Mouse (Mus musculus) megakaryocyte, embryonic 14.5 days (primary cell): ENCODE data around the gene Slc41a2. TPM values are rescaled to one million over a fixed set of nuclear protein-coding genes. Genes with fewer than 3 reads are reported as not detected.
"Not testable (repeated sequence)": the region's sequence is repeated elsewhere in the genome, so short reads cannot be mapped to it uniquely, and the experiment has no call there.

Experiments
- H3K27me3 ChIP-seq: replicated peaks from 2 replicates; pipeline ENCODE3; 2012; ENCODE audit warnings: inconsistent platforms
- H3K36me3 ChIP-seq: replicated peaks from 2 replicates; pipeline ENCODE3; 2012; ENCODE audit warnings: low read length, inconsistent platforms, mixed read lengths
- H3K4me1 ChIP-seq: 2 replicates; pipeline ENCODE4 v1.6.1; 2012; ENCODE audit warnings: inconsistent platforms
- H3K4me3 ChIP-seq: replicated peaks from 2 replicates; pipeline ENCODE3; 2012; ENCODE audit warnings: moderate library complexity, mild to moderate bottlenecking, inconsistent platforms
- H3K9me3 ChIP-seq: 2 replicates; pipeline ENCODE4 v1.6.1; 2012; ENCODE audit warnings: inconsistent platforms
- FLI1 ChIP-seq: IDR thresholded peaks from 2 replicates; pipeline ENCODE4 v1.6.1; 2012; ENCODE audit warnings: low read length, inconsistent platforms, mixed read lengths
- GATA1 ChIP-seq: IDR thresholded peaks from 3 replicates; pipeline ENCODE4 v1.6.1; 2012; ENCODE audit warnings: mixed read lengths, low read length, inconsistent platforms, borderline replicate concordance
- polyA plus RNA-seq: library from polyadenylated mRNA; stranded (reverse); fragments of >175 nt; gene quantifications from 2 replicates; pipeline ENCODE4 v1.2.3, GENCODE M21; 2012; ENCODE audit warnings: low replicate concordance; ENCODE audit not compliant: insufficient read depth

The Slc41a2 gene
- polyA plus RNA-seq, 1 experiment: 0.02 TPM

DNA sequence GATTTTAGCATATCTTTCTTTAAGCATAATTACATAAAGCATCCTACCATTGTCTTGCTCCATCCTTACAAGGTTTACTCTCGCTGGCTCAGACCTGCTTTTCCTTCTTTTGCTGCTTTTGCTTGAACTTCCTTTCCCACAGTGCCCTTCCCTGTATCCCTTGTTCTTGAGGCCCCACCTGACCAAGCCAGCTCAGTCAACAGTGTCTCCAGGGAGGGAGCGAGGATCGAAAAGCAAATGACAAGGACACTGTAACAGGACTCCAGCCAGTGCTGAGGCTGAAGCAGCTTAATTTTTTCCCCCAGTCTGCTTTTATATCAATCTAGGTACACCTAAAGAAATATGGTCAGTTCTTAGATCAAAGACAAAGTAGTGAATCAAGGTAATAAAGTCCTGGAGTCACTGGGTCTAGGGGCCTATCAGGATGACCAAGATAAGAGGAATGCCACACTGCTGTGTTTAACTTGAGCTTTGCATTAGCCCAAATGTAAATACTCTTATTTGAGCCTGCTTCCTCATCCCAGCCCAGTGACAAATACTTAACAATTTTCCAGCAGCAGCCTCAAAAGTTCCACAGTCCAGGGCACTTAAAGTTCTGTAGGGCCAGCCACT, 36.5 kb upstream of the Slc41a2 start:
- Histone ChIP-seq H3K4me3 (no peak overlapping the region), H3K4me1 (peaks cover 40% of the 10 kb centered on the region), H3K9me3 (0 out of 2 replicates have a peak, but pooled peaks cover 4% of the 10 kb centered on the region), H3K27me3 (no peaks in the 10 kb centered on the region), H3K36me3 (peaks cover 75% of the 10 kb centered on the region)
- TF ChIP-seq GATA1 (no peak), FLI1 (no peak)

- Histone ChIP-seq H3K4me3 (no peak overlapping the region), H3K4me1 (peaks cover 6% of the 10 kb centered on the region), H3K36me3 (peaks cover 91% of the 10 kb centered on the region), H3K9me3 (no peaks in the 10 kb centered on the region), H3K27me3 (no peaks in the 10 kb centered on the region)
- TF ChIP-seq GATA1 (no peak), FLI1 (no peak)
Observed at GRCm38 (mm10) chr10:83368918-83369317, 31.2 kb upstream of the Slc41a2 start.

GRCm38 (mm10) chr10:83363451-83363850, 25.8 kb upstream of the Slc41a2 start:
- H3K9me3 ChIP-seq: no peaks in the 10 kb centered on the region
- peaks cover 31% of the 10 kb centered on the region for H3K4me1 ChIP-seq
- TF ChIP-seq GATA1 (no peak), FLI1 (no peak)
- peaks cover 63% of the 10 kb centered on the region for H3K36me3 ChIP-seq
- H3K4me3 ChIP-seq: no peak overlapping the region
- no peaks in the 10 kb centered on the region for H3K27me3 ChIP-seq

GRCm38 (mm10) chr10:83361643-83362382, 24.1 kb upstream of the Slc41a2 start:
- Histone ChIP-seq H3K4me1 (peaks cover 35% of the 10 kb centered on the region), H3K36me3 (peaks cover 46% of the 10 kb centered on the region), H3K27me3 (no peaks in the 10 kb centered on the region), H3K9me3 (no peaks in the 10 kb centered on the region), H3K4me3 (peak overlapping the region; percentile 100)
- TF ChIP-seq FLI1 (no peak), GATA1 (no peak)

DNA sequence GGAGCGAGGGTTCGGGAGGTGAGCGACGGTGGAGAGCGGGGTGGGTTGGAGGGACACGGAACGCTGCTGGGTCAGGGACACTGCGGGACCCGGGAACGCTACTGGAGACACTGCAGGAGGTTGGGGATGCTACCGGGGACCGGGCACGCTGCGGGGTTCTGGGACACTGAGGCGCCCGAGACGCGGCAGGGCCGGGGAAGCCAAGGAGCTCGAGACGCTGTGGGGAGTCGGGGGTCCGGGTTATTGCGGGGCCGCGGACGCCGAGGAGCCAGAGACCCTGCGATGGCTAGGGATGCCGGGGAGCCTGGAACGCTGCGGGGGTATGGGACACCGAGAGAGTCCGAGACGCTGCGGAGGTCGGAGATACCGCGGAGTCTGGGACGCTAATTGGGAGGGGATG, 22.7 kb upstream of the Slc41a2 start:
- TF ChIP-seq GATA1 (no peak), FLI1 (no peak)
- H3K9me3 ChIP-seq: no peaks in the 10 kb centered on the region
- H3K4me1 ChIP-seq: peaks cover 35% of the 10 kb centered on the region
- H3K36me3 ChIP-seq: peaks cover 32% of the 10 kb centered on the region
- H3K27me3 ChIP-seq: no peaks in the 10 kb centered on the region
- peak overlapping the region; percentile 100 for H3K4me3 ChIP-seq

DNA sequence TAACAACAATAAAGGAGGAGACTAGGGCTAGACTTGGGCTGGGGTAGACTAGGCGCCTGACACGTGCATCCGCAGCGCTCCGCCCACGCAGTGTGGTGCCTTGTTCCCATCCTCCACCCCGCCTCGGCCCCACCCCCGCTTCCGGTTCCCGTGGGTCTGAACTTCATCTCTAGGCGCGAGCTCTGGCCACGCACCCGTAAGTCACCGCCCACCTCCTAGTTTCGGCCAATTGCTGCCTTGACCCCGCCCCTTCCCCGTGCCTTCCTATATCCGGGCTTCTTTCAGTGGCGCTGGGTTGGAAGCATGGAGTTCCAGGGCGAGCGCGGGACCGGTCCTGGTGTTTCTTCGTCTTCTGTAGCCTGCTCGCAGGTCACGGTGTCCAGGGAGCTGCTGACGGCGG, 22.3 kb upstream of the Slc41a2 start, which contains the start of gene D10Wsu102e:
Gene D10Wsu102e, plus strand, starts transcription at position 266 of the 400 bp plus-strand sequence.
- peak; percentile 50; the same call in 1 of the 2 replicates for TF ChIP-seq FLI1
- no peak for TF ChIP-seq GATA1
- Histone ChIP-seq H3K4me1 (peaks cover 35% of the 10 kb centered on the region), H3K27me3 (no peaks in the 10 kb centered on the region), H3K4me3 (peak within 1 kb of the TSS; percentile 100), H3K36me3 (peaks cover 28% of the 10 kb centered on the region), H3K9me3 (no peaks in the 10 kb centered on the region)

GRCm38 (mm10) chr10:83359451-83359850, 21.8 kb upstream of the Slc41a2 start:
- H3K4me3 ChIP-seq: peak overlapping the region; percentile 100

GRCm38 (mm10) chr10:83356416-83356815, 18.7 kb upstream of the Slc41a2 start:
- Histone ChIP-seq H3K9me3 (no peaks in the 10 kb centered on the region), H3K27me3 (no peaks in the 10 kb centered on the region), H3K36me3 (no peaks in the 10 kb centered on the region), H3K4me3 (no peak overlapping the region), H3K4me1 (peaks cover 39% of the 10 kb centered on the region)
- TF ChIP-seq FLI1 (no peak), GATA1 (no peak)

More at GRCm38 (mm10) chr10:83359451-83359850, 21.8 kb upstream of the Slc41a2 start:
- H3K4me1 ChIP-seq: peaks cover 39% of the 10 kb centered on the region
- H3K36me3 ChIP-seq: peaks cover 23% of the 10 kb centered on the region
- H3K9me3 ChIP-seq: no peaks in the 10 kb centered on the region
- H3K27me3 ChIP-seq: no peaks in the 10 kb centered on the region
- TF ChIP-seq FLI1 (no peak), GATA1 (no peak)

GRCm38 (mm10) chr10:83354333-83354719, 16.6 kb upstream of the Slc41a2 start:
- Histone ChIP-seq H3K4me3 (peak overlapping the region; percentile 59), H3K9me3 (no peaks in the 10 kb centered on the region), H3K36me3 (no peaks in the 10 kb centered on the region), H3K27me3 (peaks cover 11% of the 10 kb centered on the region), H3K4me1 (peaks cover 31% of the 10 kb centered on the region)
- TF ChIP-seq GATA1: no peak
- no peak for TF ChIP-seq FLI1

- no peak for TF ChIP-seq GATA1
- TF ChIP-seq FLI1: no peak
Observed at GRCm38 (mm10) chr10:83353680-83354332, 16.1 kb upstream of the Slc41a2 start.

DNA sequence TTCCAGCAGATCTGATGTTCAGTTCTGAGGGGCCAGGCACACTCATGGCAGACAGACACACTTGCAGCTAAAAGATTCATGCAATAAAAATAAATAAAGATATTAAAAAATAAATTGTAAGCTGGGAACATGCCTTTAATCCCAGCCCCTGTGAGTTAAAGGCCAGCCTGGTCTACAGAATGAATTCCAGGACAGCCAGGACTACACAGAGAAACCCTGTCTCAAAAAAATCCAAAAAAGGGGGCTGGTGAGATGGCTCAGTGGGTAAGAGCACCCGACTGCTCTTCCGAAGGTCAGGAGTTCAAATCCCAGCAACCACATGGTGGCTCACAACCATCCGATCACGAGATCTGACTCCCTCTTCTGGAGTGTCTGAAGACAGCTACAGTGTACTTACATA, 14.1 kb upstream of the Slc41a2 start:
- not testable (repeated sequence) for H3K9me3 ChIP-seq, H3K4me3 ChIP-seq, H3K36me3 ChIP-seq
- Histone ChIP-seq H3K27me3 (peaks cover 25% of the 10 kb centered on the region), H3K4me1 (peaks cover 28% of the 10 kb centered on the region)

More at GRCm38 (mm10) chr10:83353680-83354332, 16.1 kb upstream of the Slc41a2 start:
- H3K9me3 ChIP-seq: no peaks in the 10 kb centered on the region
- no peaks in the 10 kb centered on the region for H3K36me3 ChIP-seq
- H3K4me1 ChIP-seq: peaks cover 26% of the 10 kb centered on the region
- H3K27me3 ChIP-seq: peaks cover 17% of the 10 kb centered on the region
- H3K4me3 ChIP-seq: peak overlapping the region; percentile 76
